Mouse (Mus musculus): ENCODE results near the gene Plrg1. TPM values are rescaled to one million over a fixed set of nuclear protein-coding genes. Genes with fewer than 3 reads are reported as not detected.

Plrg1 gene
- polyA plus RNA-seq, 1 experiment from 2014 or later: 70.4 TPM

- Histone ChIP-seq H3K4me2 (ENCODE audit: low read length) (no peak overlapping the region), H3K36me3 (ENCODE audit: insufficient read depth, low read length) (no peaks in the 10 kb centered on the region), H3K27me3 (ENCODE audit: insufficient read depth, low read length) (no peaks in the 10 kb centered on the region), H3K4me1 (replicated peaks; ENCODE audit: insufficient read depth, low read length) (no peaks in the 10 kb centered on the region), H3K9ac (ENCODE audit: low read depth, low read length) (no peak overlapping the region), H3K4me3 (replicated peaks; ENCODE audit: low read depth, low read length) (no peak overlapping the region), H3K9me3 (replicated peaks; ENCODE audit: low read length) (no peaks in the 10 kb centered on the region), H3K27ac (no peak overlapping the region)
- DNase-seq (ENCODE audit: low spot score): no peak
- TF ChIP-seq CTCF (IDR thresholded peaks at IDR 0.05; ENCODE audit: low read depth): no peak
- WGBS: 92% methylated on average over 5 of the region's 5 CpGs
- ATAC-seq (replicated peaks; ENCODE audit: low FRiP score, low read depth): no peak
Measured at GRCm38 (mm10) chr3:83042451-83042850, 12.9 kb upstream of the Plrg1 start.

- Histone ChIP-seq H3K4me2 (ENCODE audit: low read length) (no peak overlapping the region), H3K27me3 (ENCODE audit: insufficient read depth, low read length) (no peaks in the 10 kb centered on the region), H3K4me1 (replicated peaks; ENCODE audit: insufficient read depth, low read length) (no peaks in the 10 kb centered on the region), H3K36me3 (ENCODE audit: insufficient read depth, low read length) (no peaks in the 10 kb centered on the region), H3K27ac (no peak overlapping the region), H3K4me3 (replicated peaks; ENCODE audit: low read depth, low read length) (no peak overlapping the region), H3K9me3 (replicated peaks; ENCODE audit: low read length) (no peaks in the 10 kb centered on the region), H3K9ac (ENCODE audit: low read depth, low read length) (no peak overlapping the region)
- no peak for TF ChIP-seq CTCF (IDR thresholded peaks at IDR 0.05; ENCODE audit: low read depth)
- ATAC-seq (replicated peaks; ENCODE audit: low FRiP score, low read depth): no peak
- no peak for DNase-seq (ENCODE audit: low spot score)
- 83% methylated on average over 11 of the region's 11 CpGs for WGBS
Measured at GRCm38 (mm10) chr3:83046649-83047048, 8.7 kb upstream of the Plrg1 start.

- TF ChIP-seq CTCF (IDR thresholded peaks at IDR 0.05; ENCODE audit: low read depth): no peak
- no peak for ATAC-seq (replicated peaks; ENCODE audit: low FRiP score, low read depth)
- 79% methylated on average over 8 of the region's 8 CpGs for WGBS
Measured at GRCm38 (mm10) chr3:83049680-83050079, 5.6 kb upstream of the Plrg1 start, which contains the start of gene Fgb. Gene Fgb (minus strand): TSS chr3:83049863.

GRCm38 (mm10) chr3:83050661-83051060 is 4.7 kb upstream of the Plrg1 start:
- Histone ChIP-seq H3K36me3 (ENCODE audit: insufficient read depth, low read length) (no peaks in the 10 kb centered on the region), H3K4me3 (replicated peaks; ENCODE audit: low read depth, low read length) (no peak overlapping the region), H3K9me3 (replicated peaks; ENCODE audit: low read length) (no peaks in the 10 kb centered on the region), H3K27me3 (ENCODE audit: insufficient read depth, low read length) (no peaks in the 10 kb centered on the region), H3K27ac (no peak overlapping the region), H3K4me2 (ENCODE audit: low read length) (no peak overlapping the region), H3K4me1 (replicated peaks; ENCODE audit: insufficient read depth, low read length) (no peaks in the 10 kb centered on the region), H3K9ac (ENCODE audit: low read depth, low read length) (no peak overlapping the region)
- 69% methylated on average over 5 of the region's 5 CpGs for WGBS
- DNase-seq (ENCODE audit: low spot score) (peak; percentile 35), ATAC-seq (replicated peaks; ENCODE audit: low FRiP score, low read depth) (no peak)
- no peak for TF ChIP-seq CTCF (IDR thresholded peaks at IDR 0.05; ENCODE audit: low read depth)

More at GRCm38 (mm10) chr3:83049680-83050079, 5.6 kb upstream of the Plrg1 start, which contains the start of gene Fgb:
- H3K4me2 ChIP-seq (ENCODE audit: low read length): no peak within 1 kb of the TSS
- H3K27ac ChIP-seq: no peak within 1 kb of the TSS
- no peaks in the 10 kb centered on the region for H3K9me3 ChIP-seq (replicated peaks; ENCODE audit: low read length)
- no peaks in the 10 kb centered on the region for H3K27me3 ChIP-seq (ENCODE audit: insufficient read depth, low read length)
- DNase-seq (ENCODE audit: low spot score): no peak
- H3K36me3 ChIP-seq (ENCODE audit: insufficient read depth, low read length): no peaks in the 10 kb centered on the region
- H3K4me3 ChIP-seq (replicated peaks; ENCODE audit: low read depth, low read length): no peak within 1 kb of the TSS
- no peaks in the 10 kb centered on the region for H3K4me1 ChIP-seq (replicated peaks; ENCODE audit: insufficient read depth, low read length)
- H3K9ac ChIP-seq (ENCODE audit: low read depth, low read length): no peak within 1 kb of the TSS

DNA sequence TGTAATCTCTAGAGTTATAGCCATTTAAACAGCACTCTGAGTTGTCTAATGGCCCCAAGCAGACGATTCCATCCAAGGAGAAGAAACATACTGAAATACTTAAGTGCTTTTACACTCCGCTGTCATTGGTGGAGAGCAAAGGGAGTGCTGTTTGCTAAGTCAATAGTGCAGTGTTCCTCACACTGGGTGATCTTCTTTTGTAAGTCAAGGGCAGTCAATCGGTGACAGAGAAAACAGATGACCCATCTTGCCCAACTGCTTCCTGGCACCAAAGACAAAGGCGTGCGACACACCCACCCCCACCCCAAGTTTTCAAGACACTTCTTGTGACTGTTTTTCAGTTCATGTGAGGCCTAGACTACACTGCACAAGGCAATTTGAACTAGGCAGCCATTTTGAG is 3.2 kb upstream of the Plrg1 start:
- H3K4me3 ChIP-seq (replicated peaks; ENCODE audit: low read depth, low read length): no peak overlapping the region
- no peak for TF ChIP-seq CTCF (IDR thresholded peaks at IDR 0.05; ENCODE audit: low read depth)
- no peaks in the 10 kb centered on the region for H3K9me3 ChIP-seq (replicated peaks; ENCODE audit: low read length)
- ATAC-seq (replicated peaks; ENCODE audit: low FRiP score, low read depth) (no peak), DNase-seq (ENCODE audit: low spot score) (no peak)
- WGBS: 81% methylated on average over 5 of the region's 5 CpGs
- H3K4me1 ChIP-seq (replicated peaks; ENCODE audit: insufficient read depth, low read length): peaks cover 5% of the 10 kb centered on the region; the same call in 1 of the 2 replicates
- H3K4me2 ChIP-seq (ENCODE audit: low read length): no peak overlapping the region
- H3K27me3 ChIP-seq (ENCODE audit: insufficient read depth, low read length): no peaks in the 10 kb centered on the region
- no peak overlapping the region for H3K9ac ChIP-seq (ENCODE audit: low read depth, low read length)
- H3K36me3 ChIP-seq (ENCODE audit: insufficient read depth, low read length): no peaks in the 10 kb centered on the region
- H3K27ac ChIP-seq: no peak overlapping the region

DNA sequence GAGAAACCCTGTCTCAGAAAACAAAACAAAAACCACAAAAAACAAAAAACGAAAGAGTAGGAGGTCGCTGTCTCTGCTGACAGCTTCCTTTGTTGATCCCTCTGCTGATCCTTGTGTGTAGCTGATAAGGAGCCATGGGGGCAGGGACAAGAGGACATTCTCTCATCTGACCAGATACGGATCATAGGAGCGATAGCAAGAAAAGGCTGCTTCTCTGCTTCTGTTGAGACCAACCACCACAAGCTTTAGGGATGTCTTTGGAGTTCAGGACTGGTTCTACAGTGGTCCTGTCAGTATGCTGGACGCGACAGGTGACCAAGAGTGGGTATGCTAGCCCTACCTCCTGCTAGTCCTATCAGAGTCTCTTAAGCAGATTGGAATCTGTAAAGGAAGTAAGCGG is 2.2 kb upstream of the Plrg1 start:
- 90% methylated on average over 7 of the region's 7 CpGs for WGBS
- no peak overlapping the region for H3K9ac ChIP-seq (ENCODE audit: low read depth, low read length)
- H3K4me3 ChIP-seq (replicated peaks; ENCODE audit: low read depth, low read length): no peak overlapping the region
- H3K27ac ChIP-seq: no peak overlapping the region
- no peak overlapping the region for H3K4me2 ChIP-seq (ENCODE audit: low read length)
- peaks cover 5% of the 10 kb centered on the region; the same call in 1 of the 2 replicates for H3K4me1 ChIP-seq (replicated peaks; ENCODE audit: insufficient read depth, low read length)
- H3K27me3 ChIP-seq (ENCODE audit: insufficient read depth, low read length): no peaks in the 10 kb centered on the region
- no peak for TF ChIP-seq CTCF (IDR thresholded peaks at IDR 0.05; ENCODE audit: low read depth)
- no peaks in the 10 kb centered on the region for H3K36me3 ChIP-seq (ENCODE audit: insufficient read depth, low read length)
- DNase-seq (ENCODE audit: low spot score) (no peak), ATAC-seq (replicated peaks; ENCODE audit: low FRiP score, low read depth) (no peak)
- H3K9me3 ChIP-seq (replicated peaks; ENCODE audit: low read length): no peaks in the 10 kb centered on the region

DNA sequence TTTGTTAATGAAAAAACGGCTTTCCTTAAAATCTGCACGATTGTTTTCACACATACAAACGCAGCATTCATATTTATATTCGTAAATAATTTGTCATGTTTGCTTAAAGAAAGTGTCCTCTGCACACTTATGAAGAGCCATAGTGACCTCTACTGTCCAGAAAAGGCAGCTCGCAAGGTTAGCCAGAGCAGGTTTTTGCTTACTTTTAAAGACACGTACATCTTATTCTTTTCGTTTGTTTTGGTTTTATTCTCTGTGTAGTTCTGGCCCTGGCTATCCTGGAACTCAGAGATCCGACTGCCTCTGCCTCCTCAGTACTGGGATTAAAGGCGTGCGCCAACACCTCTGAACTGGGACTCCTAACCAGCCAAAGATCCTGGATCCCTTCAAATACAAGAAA is 1.6 kb upstream of the Plrg1 start:
- 31% methylated on average over 10 of the region's 10 CpGs for WGBS
- ATAC-seq (replicated peaks; ENCODE audit: low FRiP score, low read depth): no peak

More for the DNA sequence above, 1.6 kb upstream of the Plrg1 start:
- Histone ChIP-seq H3K4me3 (replicated peaks; ENCODE audit: low read depth, low read length) (no peak overlapping the region), H3K36me3 (ENCODE audit: insufficient read depth, low read length) (peaks cover 3% of the 10 kb centered on the region), H3K4me1 (replicated peaks; ENCODE audit: insufficient read depth, low read length) (peaks cover 5% of the 10 kb centered on the region; the same call in 1 of the 2 replicates), H3K27me3 (ENCODE audit: insufficient read depth, low read length) (no peaks in the 10 kb centered on the region), H3K4me2 (ENCODE audit: low read length) (no peak overlapping the region), H3K27ac (no peak overlapping the region), H3K9me3 (replicated peaks; ENCODE audit: low read length) (no peaks in the 10 kb centered on the region), H3K9ac (ENCODE audit: low read depth, low read length) (no peak overlapping the region)
- peak; percentile 84 for TF ChIP-seq CTCF (IDR thresholded peaks at IDR 0.05; ENCODE audit: low read depth)
- DNase-seq (ENCODE audit: low spot score): peak; percentile 76
